Mouse (Mus musculus): Measurements from ENCODE around the gene Pip4k2a.

GRCm38 (mm10) chr2:18814447-18814804 lies 183.5 kb downstream of the Pip4k2a start:
- TF ChIP-seq POLR2A (IDR thresholded peaks at IDR 0.05; ENCODE audit: low read depth, low read length) (no peak), CTCF (conservative IDR thresholded peaks at IDR 0.05; ENCODE audit: insufficient read depth, insufficient read length, low read depth, low read length) (no peak)
